Mouse (Mus musculus): ENCODE data around the gene Ptgdr. TPM values are rescaled to one million over a fixed set of nuclear protein-coding genes. Genes with fewer than 3 reads are reported as not detected.
"Not testable (repeated sequence)": the region's sequence is repeated elsewhere in the genome, so short reads cannot be mapped to it uniquely, and the experiment has no call there.

Ptgdr gene
- polyA plus RNA-seq, 1 experiment from 2014 or later = 0.10 TPM

DNA sequence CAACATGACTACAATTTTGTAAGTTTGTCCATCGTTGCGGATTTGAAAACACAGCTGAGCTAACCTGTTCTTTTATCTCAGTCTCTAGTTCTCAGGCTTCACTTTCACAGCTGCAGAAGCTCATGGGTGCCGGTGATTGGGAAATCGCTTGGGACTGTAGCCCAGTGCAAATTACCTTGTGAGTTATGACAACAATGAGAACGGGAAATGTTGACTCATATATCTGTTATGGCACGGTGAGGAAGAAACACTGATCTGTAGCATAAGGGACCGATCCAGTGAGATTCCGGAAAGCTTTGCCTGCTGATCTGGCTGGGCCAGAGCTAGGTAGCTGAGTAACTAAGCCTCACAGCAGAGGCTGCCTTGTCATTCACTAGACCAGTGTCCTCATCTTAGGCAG is 6.5 kb upstream of the Ptgdr start:
- DNase-seq (ENCODE audit: low spot score) = peak; percentile 60
- H3K4me3 ChIP-seq (ENCODE audit: low read depth, low read length) = no peak overlapping the region
- no peaks in the 10 kb centered on the region for H3K27me3 ChIP-seq (replicated peaks; ENCODE audit: insufficient read depth, low read length)
- H3K4me1 ChIP-seq (ENCODE audit: insufficient read depth, low read depth, low read length) = no peaks in the 10 kb centered on the region; the same call in 1 of the 2 replicates
- peak; percentile 53 for ATAC-seq
- H3K27ac ChIP-seq (ENCODE audit: low read length) = no peak overlapping the region
- WGBS = 59% methylated on average over 8 of the region's 8 CpGs
- H3K9ac ChIP-seq (replicated peaks; ENCODE audit: low read depth) = no peak overlapping the region
- no peak overlapping the region for H3K4me2 ChIP-seq (replicated peaks; ENCODE audit: low read depth, low read length)
- H3K36me3 ChIP-seq (ENCODE audit: insufficient read depth, low read length) = no peaks in the 10 kb centered on the region
- no peaks in the 10 kb centered on the region for H3K9me3 ChIP-seq (ENCODE audit: low read length)
- TF ChIP-seq CTCF (IDR thresholded peaks at IDR 0.05) = no peak
- no peak for TF ChIP-seq EP300 (IDR thresholded peaks at IDR 0.05)

DNA sequence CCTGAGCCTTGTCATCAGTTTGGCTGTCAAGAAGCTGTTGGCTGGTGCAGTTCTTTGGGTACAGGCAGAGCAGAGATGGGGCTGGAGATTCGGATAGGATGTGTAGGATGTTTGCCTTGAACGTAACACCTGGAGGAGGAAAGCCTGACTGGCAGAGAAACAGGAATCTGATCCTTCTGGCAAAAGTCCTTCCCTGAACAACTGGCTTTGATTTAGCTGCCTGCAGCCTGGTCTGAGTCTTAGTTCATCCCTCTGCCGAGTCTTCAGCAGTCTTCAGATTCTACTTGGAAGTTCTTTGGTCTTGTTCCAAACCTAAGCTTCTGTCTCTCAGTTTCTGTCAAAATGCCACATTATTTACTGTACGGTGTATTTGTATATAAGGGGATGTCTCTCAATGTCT is 3.9 kb upstream of the Ptgdr start:
- Histone ChIP-seq H3K4me1 (ENCODE audit: insufficient read depth, low read depth, low read length) (no peaks in the 10 kb centered on the region), H3K4me2 (replicated peaks; ENCODE audit: low read depth, low read length) (no peak overlapping the region), H3K36me3 (ENCODE audit: insufficient read depth, low read length) (no peaks in the 10 kb centered on the region), H3K27ac (ENCODE audit: low read length) (no peak overlapping the region), H3K4me3 (ENCODE audit: low read depth, low read length) (no peak overlapping the region), H3K27me3 (replicated peaks; ENCODE audit: insufficient read depth, low read length) (0 out of 2 replicates have a peak, but pooled peaks cover 3% of the 10 kb centered on the region), H3K9ac (replicated peaks; ENCODE audit: low read depth) (no peak overlapping the region), H3K9me3 (ENCODE audit: low read length) (no peaks in the 10 kb centered on the region)
- no peak for DNase-seq (ENCODE audit: low spot score)
- WGBS = 44% methylated on average over 4 of the region's 4 CpGs
- TF ChIP-seq EP300 (IDR thresholded peaks at IDR 0.05) (no peak), CTCF (IDR thresholded peaks at IDR 0.05) (no peak)
- no peak for ATAC-seq

DNA sequence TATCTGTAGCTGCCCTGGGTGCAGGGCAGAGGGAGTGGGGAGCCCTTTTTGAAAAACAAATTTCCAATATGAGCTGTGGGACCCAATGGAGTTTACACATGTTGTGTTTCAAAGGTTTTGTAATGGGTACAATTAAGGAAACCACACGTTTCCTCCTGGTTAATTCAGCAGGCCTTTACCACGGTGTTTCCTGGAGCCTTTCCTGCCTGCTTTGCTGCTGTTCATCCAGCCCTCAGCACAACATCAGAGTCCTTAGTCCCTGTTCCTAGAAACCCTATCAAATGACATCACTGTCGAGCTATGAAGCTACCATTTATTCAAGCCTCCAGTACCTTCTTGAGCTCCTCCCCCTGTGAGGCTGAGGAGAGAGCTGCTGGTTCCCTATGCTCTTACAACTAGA is 2.0 kb upstream of the Ptgdr start:
- 0 out of 2 replicates have a peak, but pooled peaks cover 3% of the 10 kb centered on the region for H3K27me3 ChIP-seq (replicated peaks; ENCODE audit: insufficient read depth, low read length)
- no peaks in the 10 kb centered on the region for H3K4me1 ChIP-seq (ENCODE audit: insufficient read depth, low read depth, low read length)
- WGBS = 28% methylated on average over 3 of the region's 3 CpGs
- no peaks in the 10 kb centered on the region for H3K9me3 ChIP-seq (ENCODE audit: low read length)
- no peaks in the 10 kb centered on the region for H3K36me3 ChIP-seq (ENCODE audit: insufficient read depth, low read length)
- ATAC-seq (no peak), DNase-seq (ENCODE audit: low spot score) (no peak)
- H3K9ac ChIP-seq (replicated peaks; ENCODE audit: low read depth) = no peak overlapping the region
- H3K4me2 ChIP-seq (replicated peaks; ENCODE audit: low read depth, low read length) = no peak overlapping the region
- TF ChIP-seq EP300 (IDR thresholded peaks at IDR 0.05) (no peak), CTCF (IDR thresholded peaks at IDR 0.05) (no peak)
- H3K27ac ChIP-seq (ENCODE audit: low read length) = no peak overlapping the region
- no peak overlapping the region for H3K4me3 ChIP-seq (ENCODE audit: low read depth, low read length)

DNA sequence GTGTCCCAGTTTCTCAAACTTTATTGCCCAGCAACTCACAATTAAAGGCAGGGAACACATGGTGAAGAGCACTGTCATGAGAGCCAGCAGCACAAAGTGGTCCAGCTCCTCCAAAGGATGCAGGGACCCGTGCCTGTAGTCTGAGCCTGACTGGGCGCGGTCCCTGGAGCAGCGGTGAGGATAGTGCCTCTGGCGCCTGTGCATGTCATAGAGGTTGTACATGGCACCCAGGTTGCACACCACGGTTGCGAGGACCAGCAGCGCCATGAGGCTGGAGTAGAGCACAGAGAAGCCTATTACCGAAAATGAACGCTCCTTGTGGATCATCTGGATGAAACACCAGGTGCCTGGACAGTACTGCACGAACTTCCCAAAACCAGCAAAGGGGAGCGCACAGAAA is 803 bp downstream of the Ptgdr start:
- WGBS = 19% methylated on average over 12 of the region's 12 CpGs
- Histone ChIP-seq H3K36me3 (ENCODE audit: insufficient read depth, low read length) (no peaks in the 10 kb centered on the region), H3K4me1 (ENCODE audit: insufficient read depth, low read depth, low read length) (no peaks in the 10 kb centered on the region), H3K9me3 (ENCODE audit: low read length) (no peaks in the 10 kb centered on the region), H3K27me3 (replicated peaks; ENCODE audit: insufficient read depth, low read length) (0 out of 2 replicates have a peak, but pooled peaks cover 3% of the 10 kb centered on the region), H3K9ac (replicated peaks; ENCODE audit: low read depth) (no peak overlapping the region), H3K4me3 (ENCODE audit: low read depth, low read length) (no peak overlapping the region), H3K27ac (ENCODE audit: low read length) (no peak overlapping the region), H3K4me2 (replicated peaks; ENCODE audit: low read depth, low read length) (no peak overlapping the region)
- TF ChIP-seq EP300 (IDR thresholded peaks at IDR 0.05) (no peak), CTCF (IDR thresholded peaks at IDR 0.05) (no peak)
- no peak for DNase-seq (ENCODE audit: low spot score)
- ATAC-seq = no peak

DNA sequence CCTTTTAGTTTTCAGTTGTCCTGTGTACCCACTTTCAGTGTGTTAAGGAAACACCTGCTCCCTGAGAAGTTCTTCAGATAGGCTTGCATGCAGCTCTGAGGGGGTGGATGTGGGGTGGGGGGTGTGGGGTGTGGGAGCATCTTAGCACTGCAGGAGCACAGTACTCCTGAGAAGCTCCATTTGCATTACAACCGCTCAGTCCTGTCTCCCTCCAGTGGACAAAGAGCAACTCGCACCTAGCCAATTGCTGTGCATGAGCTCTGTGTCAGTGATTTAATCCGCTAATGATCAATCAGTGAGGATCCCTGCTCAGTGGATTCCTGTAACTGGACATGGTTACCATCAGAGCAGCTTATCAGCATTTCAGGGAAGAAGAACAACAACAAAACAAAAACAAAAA is 8.5 kb downstream of the Ptgdr start:
- WGBS = 5% methylated on average over 3 of the region's 3 CpGs
- H3K4me3 ChIP-seq (ENCODE audit: low read depth, low read length); ATAC-seq: not testable (repeated sequence)

DNA sequence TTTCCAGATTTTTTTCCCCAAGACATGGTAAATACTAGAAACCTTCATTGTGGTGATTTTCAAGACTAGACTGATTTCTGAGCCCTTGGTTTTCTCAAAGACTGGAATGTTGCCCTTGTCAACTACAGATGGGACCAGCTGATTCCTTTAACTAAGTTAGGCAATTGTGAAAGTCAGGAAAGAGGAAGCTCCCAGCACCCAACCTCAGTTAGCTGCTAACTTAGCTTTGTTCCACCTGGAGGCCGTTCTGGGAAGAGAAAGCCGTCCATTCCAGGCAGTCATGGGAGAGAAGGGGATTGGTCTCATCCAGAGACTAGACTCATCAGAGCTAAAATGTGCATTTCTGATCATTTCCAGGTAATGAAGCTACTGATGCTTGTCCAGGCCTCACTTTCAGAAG is 11.4 kb downstream of the Ptgdr start:
- WGBS = 84% methylated on average over 2 of the region's 2 CpGs
- H3K27me3 ChIP-seq (replicated peaks; ENCODE audit: insufficient read depth, low read length) = no peaks in the 10 kb centered on the region
- H3K36me3 ChIP-seq (ENCODE audit: insufficient read depth, low read length) = no peaks in the 10 kb centered on the region
- no peak overlapping the region for H3K27ac ChIP-seq (ENCODE audit: low read length)
- no peak for ATAC-seq
- TF ChIP-seq CTCF (IDR thresholded peaks at IDR 0.05) = no peak
- no peak for TF ChIP-seq EP300 (IDR thresholded peaks at IDR 0.05)
- H3K4me2 ChIP-seq (replicated peaks; ENCODE audit: low read depth, low read length) = no peak overlapping the region
- H3K4me3 ChIP-seq (ENCODE audit: low read depth, low read length) = no peak overlapping the region
- no peaks in the 10 kb centered on the region for H3K9me3 ChIP-seq (ENCODE audit: low read length)
- no peak overlapping the region for H3K9ac ChIP-seq (replicated peaks; ENCODE audit: low read depth)
- no peak for DNase-seq (ENCODE audit: low spot score)
- H3K4me1 ChIP-seq (ENCODE audit: insufficient read depth, low read depth, low read length) = no peaks in the 10 kb centered on the region

More for the DNA sequence above, 8.5 kb downstream of the Ptgdr start:
- H3K27ac ChIP-seq (ENCODE audit: low read length); H3K9me3 ChIP-seq (ENCODE audit: low read length); H3K9ac ChIP-seq (replicated peaks; ENCODE audit: low read depth); H3K36me3 ChIP-seq (ENCODE audit: insufficient read depth, low read length); H3K4me2 ChIP-seq (replicated peaks; ENCODE audit: low read depth, low read length); DNase-seq (ENCODE audit: low spot score); H3K4me1 ChIP-seq (ENCODE audit: insufficient read depth, low read depth, low read length); H3K27me3 ChIP-seq (replicated peaks; ENCODE audit: insufficient read depth, low read length): not testable (repeated sequence)
- TF ChIP-seq CTCF (IDR thresholded peaks at IDR 0.05) = peak; percentile 58
